Mouse (Mus musculus) heart, postnatal 0 days (tissue): ENCODE results near the gene Tpgs1.
A peak's percentile ranks its signal among the peaks of the same experiment; 100 is the strongest.

ENCODE experiments used
- CTCF ChIP-seq: IDR thresholded peaks from 2 replicates; pipeline ENCODE4 v1.5.1; 2016; ENCODE audit warnings: antibody characterized with exemption, control low read depth, low read depth
- EP300 ChIP-seq: IDR thresholded peaks from 2 replicates; pipeline ENCODE4 v1.6.1; 2016; ENCODE audit warnings: antibody characterized with exemption, low read depth

DNA sequence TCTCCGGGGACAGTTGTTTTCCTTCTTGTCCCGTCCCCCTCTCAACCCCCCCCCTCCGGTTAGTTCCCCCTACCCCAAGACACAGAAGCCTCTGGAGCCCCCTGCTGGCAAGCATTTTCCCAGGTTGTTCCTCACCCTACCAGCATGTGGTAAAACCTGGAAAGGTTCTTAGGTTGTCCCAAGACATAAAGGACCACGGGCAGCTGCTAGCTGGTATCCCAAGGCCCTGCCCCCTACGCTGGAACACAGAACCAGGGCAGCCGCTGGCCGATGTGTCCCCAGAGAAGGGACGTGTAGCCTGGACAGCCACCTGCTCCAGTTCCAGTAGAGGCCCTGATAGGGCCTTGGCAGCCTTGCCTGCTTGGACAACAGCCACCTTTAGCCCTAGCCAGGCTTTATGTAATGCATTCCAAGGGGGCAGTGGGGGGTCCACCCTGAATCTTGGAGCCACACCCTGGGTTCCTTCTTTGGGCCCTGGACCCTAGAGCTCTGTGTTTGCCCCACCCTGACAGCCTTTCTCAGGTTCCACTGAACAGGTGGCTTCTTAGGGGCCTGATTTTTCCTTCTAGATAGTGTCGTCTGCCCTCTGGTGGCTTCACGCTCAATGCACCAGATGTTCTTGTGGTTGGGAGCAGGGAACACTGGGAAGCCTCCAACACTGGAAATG is 13.9 kb downstream of the Tpgs1 start:
- TF ChIP-seq CTCF (peak; percentile 62), EP300 (no peak)
